Mouse (Mus musculus) MEL (cell line): ENCODE results near the gene Galnt10. TPM values are rescaled to one million over a fixed set of nuclear protein-coding genes. Genes with fewer than 3 reads are reported as not detected.
A peak's percentile ranks its signal among the peaks of the same experiment; 100 is the strongest.

ENCODE experiments used
- DNase-seq: peaks from one replicate; pipeline ENCODE4 v3.0.0; 2011; ENCODE audit warnings: low read depth, low spot score
- H3K27ac ChIP-seq: 2 replicates; pipeline ENCODE4 v1.5.1; 2012; ENCODE audit warnings: low read depth, mild to moderate bottlenecking, control low read depth, low read length, moderate library complexity; ENCODE audit not compliant: control insufficient read depth
- H3K27me3 ChIP-seq, 2 experiments: fragments of 150-350 bp in 1 of 2; sonication (generic) in 1 of 2; 2 replicates each; pipeline ENCODE4 v1.6.1; 2012; ENCODE audit warnings: low read length in 2 of 2, mild to moderate bottlenecking in 2 of 2, improper control_type of control experiment in 1 of 2, moderate library complexity in 1 of 2; ENCODE audit not compliant: insufficient read depth in 2 of 2, control insufficient read depth in 1 of 2
- H3K36me3 ChIP-seq, 2 experiments: 2 replicates each; pipeline ENCODE4 v1.6.1; 2012 to 2014; ENCODE audit warnings: low read length in 2 of 2, improper control_type of control experiment in 1 of 2, inconsistent platforms in 1 of 2, mild to moderate bottlenecking in 1 of 2; ENCODE audit not compliant: insufficient read depth in 2 of 2, control insufficient read depth in 1 of 2
- H3K4me1 ChIP-seq, 2 experiments: fragments of 150-350 bp in 1 of 2; sonication (generic) in 1 of 2; 2 replicates each; pipeline ENCODE4 v1.6.1; 2012; ENCODE audit warnings: low read length in 2 of 2, improper control_type of control experiment in 1 of 2, mild to moderate bottlenecking in 1 of 2; ENCODE audit not compliant: insufficient read depth in 2 of 2, control insufficient read depth in 1 of 2
- H3K4me3 ChIP-seq, 2 experiments: fragments of 150-350 bp in 1 of 2; sonication (generic) in 1 of 2; 2 replicates each; pipeline ENCODE4 v1.5.1; 2012; ENCODE audit warnings: low read depth in 2 of 2, low read length in 2 of 2, mild to moderate bottlenecking in 2 of 2, moderate library complexity in 2 of 2, control low read depth in 1 of 2, improper control_type of control experiment in 1 of 2; ENCODE audit not compliant: control insufficient read depth in 1 of 2, insufficient read depth in 1 of 2
- H3K79me2 ChIP-seq: 2 replicates; pipeline ENCODE4 v1.6.1; 2012; ENCODE audit warnings: mild to moderate bottlenecking, low read length, moderate library complexity; ENCODE audit not compliant: control insufficient read depth, poor library complexity, insufficient read depth
- H3K9ac ChIP-seq: 2 replicates; pipeline ENCODE4 v1.6.1; 2012; ENCODE audit warnings: low read depth, mild to moderate bottlenecking, control low read depth, low read length, moderate library complexity; ENCODE audit not compliant: control insufficient read depth, poor library complexity, severe bottlenecking
- H3K9me3 ChIP-seq: fragments of 150-350 bp; sonication (generic); replicated peaks from 2 replicates; pipeline ENCODE4 v1.6.1; 2012; ENCODE audit warnings: mild to moderate bottlenecking, low read length, improper control_type of control experiment, moderate library complexity; ENCODE audit not compliant: insufficient read depth
- CHD1 ChIP-seq: IDR thresholded peaks from 2 replicates; pipeline ENCODE4 v1.6.1; 2012; ENCODE audit warnings: low read depth, mild to moderate bottlenecking, inconsistent platforms, low read length, improper control_type of control experiment
- CHD2 ChIP-seq: IDR thresholded peaks from 2 replicates; pipeline ENCODE4 v1.6.1; 2011; ENCODE audit warnings: low read length, improper control_type of control experiment
- CTCF ChIP-seq, 3 experiments: IDR thresholded peaks in 2 of 3; conservative IDR thresholded peaks in 1 of 3; 2 replicates each; pipeline ENCODE4 v1.5.1; 2011 to 2012; ENCODE audit warnings: low read length in 3 of 3, low read depth in 2 of 3, mild to moderate bottlenecking in 2 of 3, improper control_type of control experiment in 1 of 3, inconsistent platforms in 1 of 3, mixed read lengths in 1 of 3, moderate library complexity in 1 of 3; ENCODE audit not compliant: control insufficient read depth in 1 of 3, insufficient read depth in 1 of 3, poor library complexity in 1 of 3, severe bottlenecking in 1 of 3
- ELF1 ChIP-seq: IDR thresholded peaks from 2 replicates; pipeline ENCODE4 v1.6.1; 2014; ENCODE audit warnings: low read depth, mild to moderate bottlenecking, inconsistent platforms, low read length, improper control_type of control experiment, moderate library complexity
- GABPA ChIP-seq: IDR thresholded peaks from 2 replicates; pipeline ENCODE4 v1.6.1; 2012; ENCODE audit warnings: low read depth, mild to moderate bottlenecking, inconsistent platforms, low read length, improper control_type of control experiment, moderate library complexity
- GATA1 ChIP-seq: IDR thresholded peaks from 2 replicates; pipeline ENCODE4 v1.6.1; 2011; ENCODE audit warnings: low read depth, low read length, improper control_type of control experiment
- HCFC1 ChIP-seq: IDR thresholded peaks from 2 replicates; pipeline ENCODE4 v1.6.1; 2012; ENCODE audit warnings: low read depth, mild to moderate bottlenecking, inconsistent platforms, low read length, improper control_type of control experiment, moderate library complexity
- JUND ChIP-seq: IDR thresholded peaks from 2 replicates; pipeline ENCODE4 v1.6.1; 2011; ENCODE audit warnings: low read depth, mild to moderate bottlenecking, improper control_type of control experiment, low read length
- KAT2A ChIP-seq: conservative IDR thresholded peaks from 2 replicates; pipeline ENCODE4 v1.6.1; 2012; ENCODE audit warnings: low read depth, low read length, improper control_type of control experiment, inconsistent platforms
- MAFK ChIP-seq: IDR thresholded peaks from 2 replicates; pipeline ENCODE4 v1.6.1; 2011; ENCODE audit warnings: low read depth, mild to moderate bottlenecking, low read length, improper control_type of control experiment, borderline replicate concordance
- MAX ChIP-seq: IDR thresholded peaks from 2 replicates; pipeline ENCODE4 v1.6.1; 2011; ENCODE audit warnings: low read length, improper control_type of control experiment
- MAZ ChIP-seq: IDR thresholded peaks from 2 replicates; pipeline ENCODE4 v1.6.1; 2012; ENCODE audit warnings: low read depth, mild to moderate bottlenecking, inconsistent platforms, low read length, improper control_type of control experiment
- MXI1 ChIP-seq: IDR thresholded peaks from 2 replicates; pipeline ENCODE4 v1.6.1; 2011; ENCODE audit warnings: mild to moderate bottlenecking, low read depth, low read length, improper control_type of control experiment
- MYB ChIP-seq: IDR thresholded peaks from 2 replicates; pipeline ENCODE4 v1.6.1; 2011; ENCODE audit warnings: mild to moderate bottlenecking, low read depth, low read length, improper control_type of control experiment
- MYC ChIP-seq: IDR thresholded peaks from 2 replicates; pipeline ENCODE4 v1.6.1; 2011; ENCODE audit warnings: low read depth, mild to moderate bottlenecking, low read length, improper control_type of control experiment, moderate library complexity
- NELFE ChIP-seq: IDR thresholded peaks from 2 replicates; pipeline ENCODE4 v1.6.1; 2011; ENCODE audit warnings: low read depth, low read length, improper control_type of control experiment
- NRF1 ChIP-seq: IDR thresholded peaks from 2 replicates; pipeline ENCODE4 v1.6.1; 2014; ENCODE audit warnings: low read depth, mild to moderate bottlenecking, inconsistent platforms, low read length, improper control_type of control experiment, moderate library complexity; ENCODE audit not compliant: poor library complexity, insufficient read depth, severe bottlenecking
- POLR2A ChIP-seq, 2 experiments: IDR thresholded peaks; 2 replicates each; pipeline ENCODE4 v1.6.1; 2011 to 2012; ENCODE audit warnings: low read length in 2 of 2, mild to moderate bottlenecking in 2 of 2, control low read depth in 1 of 2, improper control_type of control experiment in 1 of 2, low read depth in 1 of 2, moderate library complexity in 1 of 2; ENCODE audit not compliant: control insufficient read depth in 1 of 2, insufficient read depth in 1 of 2, poor library complexity in 1 of 2
- POLR2AphosphoS2 ChIP-seq: IDR thresholded peaks from 2 replicates; pipeline ENCODE4 v1.6.1; 2011; ENCODE audit warnings: low read length, improper control_type of control experiment
- POLR2AphosphoS5 ChIP-seq: IDR thresholded peaks from 2 replicates; pipeline ENCODE4 v1.6.1; 2012; ENCODE audit warnings: low read depth, borderline replicate concordance, mild to moderate bottlenecking, inconsistent platforms, low read length, moderate library complexity, mixed read lengths
- SIN3A ChIP-seq: IDR thresholded peaks from 2 replicates; pipeline ENCODE4 v1.6.1; 2012; ENCODE audit warnings: low read length, improper control_type of control experiment, inconsistent platforms
- SMC3 ChIP-seq: IDR thresholded peaks from 2 replicates; pipeline ENCODE4 v1.6.1; 2011; ENCODE audit warnings: low read depth, low read length, improper control_type of control experiment
- TBP ChIP-seq: IDR thresholded peaks from 2 replicates; pipeline ENCODE4 v1.8.0; 2011; ENCODE audit warnings: low read depth, low read length, improper control_type of control experiment
- UBTF ChIP-seq: IDR thresholded peaks from 2 replicates; pipeline ENCODE4 v1.6.1; 2012; ENCODE audit warnings: low read depth, mild to moderate bottlenecking, inconsistent platforms, low read length, improper control_type of control experiment, moderate library complexity, borderline replicate concordance; ENCODE audit not compliant: insufficient read depth
- USF2 ChIP-seq, 2 experiments: IDR thresholded peaks; 2 replicates each; pipeline ENCODE4 v1.6.1; 2011 to 2012; ENCODE audit warnings: improper control_type of control experiment in 2 of 2, low read length in 2 of 2, borderline replicate concordance in 1 of 2, inconsistent platforms in 1 of 2, low read depth in 1 of 2, mild to moderate bottlenecking in 1 of 2; ENCODE audit not compliant: insufficient read depth in 1 of 2
- ZC3H11A ChIP-seq: IDR thresholded peaks from 2 replicates; pipeline ENCODE4 v1.6.1; 2012; ENCODE audit warnings: low read depth, mild to moderate bottlenecking, inconsistent platforms, low read length, improper control_type of control experiment
- ZKSCAN1 ChIP-seq: IDR thresholded peaks from 2 replicates; pipeline ENCODE4 v1.6.1; 2012; ENCODE audit warnings: low read depth, mild to moderate bottlenecking, inconsistent platforms, low read length, improper control_type of control experiment, moderate library complexity
- ZNF384 ChIP-seq: IDR thresholded peaks from 2 replicates; pipeline ENCODE4 v1.6.1; 2012; ENCODE audit warnings: low read depth, mild to moderate bottlenecking, inconsistent platforms, low read length, improper control_type of control experiment
- polyA plus RNA-seq, 2 experiments: library from polyadenylated mRNA; stranded (reverse) in 1 of 2; unstranded in 1 of 2; fragments of >175 nt in 1 of 2; fragments of >200 nt in 1 of 2; gene quantifications; 2 replicates each; pipeline versions ENCODE4 v1.2.1 to v1.2.4; 2012; ENCODE audit warnings: low replicate concordance in 2 of 2, low read depth in 1 of 2; ENCODE audit not compliant: insufficient read length in 2 of 2, insufficient read depth in 1 of 2, missing spikeins in 1 of 2
- total RNA-seq: library from RNA; depleted of rRNA; stranded (reverse); fragments of 300-350 nt; gene quantifications from 2 replicates; pipeline ENCODE4 v1.2.3, GENCODE M21; 2012

Galnt10 gene
- total and polyA plus RNA-seq, 3 experiments = 26.7 to 27.4 TPM; not detected in 1

- peaks cover 55 to 75% of the 10 kb centered on the region in 2 experiments for H3K4me1 ChIP-seq
These were observed 11.5 kb downstream of the Galnt10 start for GRCm38 (mm10) chr11:57656602-57657275.

GRCm38 (mm10) chr11:57657370-57658072, 12.3 kb downstream of the Galnt10 start:
- Histone ChIP-seq H3K4me3 (no peak overlapping the region), H3K36me3 (peaks cover 0 to 49% of the 10 kb centered on the region in 2 experiments; a peak in 2 of 4 replicates), H3K27me3 (no peaks in the 10 kb centered on the region), H3K4me1 (peaks cover 51 to 72% of the 10 kb centered on the region in 2 experiments), H3K27ac (peak overlapping the region; percentile 55), H3K9me3 (no peaks in the 10 kb centered on the region), H3K9ac (peak overlapping the region; percentile 11; the same call in 1 of the 2 replicates), H3K79me2 (peaks cover 21% of the 10 kb centered on the region)
- peak; percentile 78 for DNase-seq
- no peak for TF ChIP-seq MAFK
- peak; percentile 3; the same call in 1 of the 2 replicates for TF ChIP-seq NRF1
- no peak for TF ChIP-seq KAT2A
- peak; percentile 87 for TF ChIP-seq MAZ
- TF ChIP-seq TBP = peak; percentile 54; the same call in 1 of the 2 replicates
- TF ChIP-seq CHD1 = 0 out of 2 replicates have a peak, but pooled peaks have one; percentile 72
- peak; percentile 76 for TF ChIP-seq SIN3A
- 0 out of 2 replicates have a peak, but pooled peaks have one; percentile 13 for TF ChIP-seq HCFC1
- no peak for TF ChIP-seq SMC3
- no peak for TF ChIP-seq ZNF384
- TF ChIP-seq ELF1 = peak; percentile 46; the same call in 1 of the 2 replicates
- TF ChIP-seq GABPA = no peak
- no peak for TF ChIP-seq POLR2AphosphoS2
- TF ChIP-seq MYB = 0 out of 2 replicates have a peak, but pooled peaks have one; percentile 59
- TF ChIP-seq POLR2AphosphoS5 = no peak
- no peak for TF ChIP-seq JUND
- peak in 1 of 2 experiments; percentile 60; a peak in 1 of 4 replicates for TF ChIP-seq POLR2A (IDR thresholded peaks at IDR 0.05; ENCODE audit: control insufficient read depth in 1 of 2, insufficient read depth in 1 of 2, low read depth in 1 of 2, low read length in 2 of 2, poor library complexity in 1 of 2)
- TF ChIP-seq GATA1 = peak; percentile 68
- TF ChIP-seq MAX = 0 out of 2 replicates have a peak, but pooled peaks have one; percentile 14
- no peak for TF ChIP-seq UBTF
- TF ChIP-seq CHD2 = no peak
- no peak for TF ChIP-seq USF2 (IDR thresholded peaks at IDR 0.05; ENCODE audit: borderline replicate concordance in 1 of 2, insufficient read depth in 1 of 2, low read depth in 1 of 2, low read length in 2 of 2)
- 0 out of 2 replicates have a peak, but pooled peaks have one; percentile 11 for TF ChIP-seq MXI1
- no peak for TF ChIP-seq CTCF (IDR thresholded peaks at IDR 0.05 in 2 of 3, conservative IDR thresholded peaks at IDR 0.05 in 1 of 3; ENCODE audit: control insufficient read depth in 1 of 3, insufficient read depth in 1 of 3, low read depth in 2 of 3, low read length in 3 of 3, poor library complexity in 1 of 3, severe bottlenecking in 1 of 3)
- no peak for TF ChIP-seq MYC
- TF ChIP-seq ZKSCAN1 = no peak
- no peak for TF ChIP-seq ZC3H11A

More at GRCm38 (mm10) chr11:57656602-57657275, 11.5 kb downstream of the Galnt10 start:
- Histone ChIP-seq H3K79me2 (peaks cover 26% of the 10 kb centered on the region), H3K27me3 (no peaks in the 10 kb centered on the region), H3K36me3 (peaks cover 0 to 52% of the 10 kb centered on the region in 2 experiments; a peak in 2 of 4 replicates), H3K4me3 (no peak overlapping the region), H3K9ac (no peak overlapping the region), H3K27ac (peak overlapping the region; percentile 55), H3K9me3 (no peaks in the 10 kb centered on the region)
- DNase-seq = no peak
- no peak for TF ChIP-seq NELFE
- no peak for TF ChIP-seq HCFC1
- 0 out of 2 replicates have a peak, but pooled peaks have one; percentile 8 for TF ChIP-seq MXI1
